Mouse (Mus musculus): Measurements from ENCODE around the gene Ift20. TPM values are rescaled to one million over a fixed set of nuclear protein-coding genes. Genes with fewer than 3 reads are reported as not detected.

Ift20 gene
- polyA plus RNA-seq, 1 experiment from 2014 or later, result 154 TPM

DNA sequence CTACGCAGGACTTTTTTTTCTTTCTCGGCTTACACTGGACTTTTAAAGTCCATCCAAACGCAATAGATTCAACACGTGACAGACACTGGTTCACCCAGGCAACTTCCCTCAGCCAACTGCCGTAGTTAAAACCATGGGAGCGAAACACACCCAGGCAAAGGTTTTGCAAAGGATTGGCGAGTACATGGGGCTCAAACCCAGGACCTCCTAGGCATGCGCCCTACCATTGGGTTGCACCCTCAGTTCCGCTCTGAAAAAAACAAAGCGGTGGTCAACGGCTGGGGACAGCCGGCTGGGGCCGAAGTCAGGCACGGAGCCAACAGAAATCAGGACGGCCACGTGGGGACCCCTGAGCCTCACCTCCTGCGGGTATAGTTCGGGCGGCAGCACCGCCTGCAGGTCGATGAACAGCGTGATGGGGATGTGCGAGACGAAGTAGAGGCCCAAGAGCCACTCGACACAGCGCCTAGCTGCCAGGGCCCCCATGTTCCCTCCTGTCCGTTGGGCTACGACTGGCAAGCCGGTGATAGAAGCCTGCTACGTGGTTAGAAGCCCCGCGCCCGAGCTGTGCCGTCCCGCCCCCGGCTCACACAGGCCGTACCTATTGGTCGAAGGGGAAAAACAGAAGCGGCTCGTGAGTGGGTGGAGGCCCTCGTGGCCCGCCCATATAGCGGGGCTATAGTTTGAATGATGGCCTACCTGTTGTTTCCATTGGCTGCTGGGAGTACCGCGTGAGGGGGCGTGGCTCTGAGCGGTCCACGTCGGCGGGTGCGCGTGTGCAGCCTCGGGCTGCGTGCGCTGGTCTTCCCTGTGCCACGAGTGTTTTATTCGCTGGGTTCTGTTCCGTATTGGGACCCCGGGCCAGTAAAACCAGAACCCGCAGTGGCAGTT is 14.3 kb downstream of the Ift20 start, which contains the start of gene Tmem97:
Gene Tmem97 (minus strand): TSS at position 610 of the 891 bp plus-strand sequence.
- ATAC-seq (ENCODE audit: low read depth), result peak; percentile 100
- peaks cover 25% of the 10 kb centered on the region for H3K4me1 ChIP-seq (replicated peaks; ENCODE audit: control insufficient read depth, insufficient read depth, low read length)
- H3K9ac ChIP-seq (ENCODE audit: low read length), result peak within 1 kb of the TSS; percentile 80
- H3K36me3 ChIP-seq (ENCODE audit: control insufficient read depth, insufficient read depth, low read length), result peaks cover 2% of the 10 kb centered on the region; the same call in 1 of the 2 replicates
- peak within 1 kb of the TSS; percentile 81 for H3K27ac ChIP-seq (ENCODE audit: low read length)
- peak within 1 kb of the TSS; percentile 79 for H3K4me3 ChIP-seq (ENCODE audit: low read length)
- no peaks in the 10 kb centered on the region for H3K9me3 ChIP-seq (ENCODE audit: control insufficient read depth, low read length)
- peak within 1 kb of the TSS; percentile 93 for H3K4me2 ChIP-seq (ENCODE audit: low read depth, low read length)
- WGBS, result under 1% methylated on average over 59 of the region's 60 CpGs
- no peaks in the 10 kb centered on the region for H3K27me3 ChIP-seq (ENCODE audit: control insufficient read depth, insufficient read depth, low read depth, low read length)

DNA sequence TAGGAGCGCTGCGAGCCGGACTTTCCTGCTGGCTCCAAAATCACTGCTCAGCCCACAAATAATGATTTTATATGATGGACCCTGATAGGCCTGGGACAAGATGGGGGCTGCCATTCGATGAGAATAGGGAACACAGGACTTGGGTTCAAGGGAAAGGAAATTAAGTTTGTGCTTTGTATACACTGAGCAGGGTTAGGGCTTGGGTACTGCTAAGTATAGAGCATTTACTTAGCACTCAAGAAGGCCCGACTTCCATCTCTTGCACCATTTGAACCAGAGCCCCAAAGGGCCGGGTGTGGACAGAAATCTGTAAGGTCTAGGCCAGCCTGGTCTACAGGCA is 14.9 kb downstream of the Ift20 start:
- Histone ChIP-seq H3K9me3 (ENCODE audit: control insufficient read depth, low read length) (no peaks in the 10 kb centered on the region), H3K4me1 (replicated peaks; ENCODE audit: control insufficient read depth, insufficient read depth, low read length) (peaks cover 25% of the 10 kb centered on the region), H3K4me3 (ENCODE audit: low read length) (peak overlapping the region; percentile 79), H3K9ac (ENCODE audit: low read length) (peak overlapping the region; percentile 72), H3K27me3 (ENCODE audit: control insufficient read depth, insufficient read depth, low read depth, low read length) (no peaks in the 10 kb centered on the region), H3K36me3 (ENCODE audit: control insufficient read depth, insufficient read depth, low read length) (no peaks in the 10 kb centered on the region), H3K27ac (ENCODE audit: low read length) (peak overlapping the region; percentile 69), H3K4me2 (ENCODE audit: low read depth, low read length) (peak overlapping the region; percentile 93)
- 32% methylated on average over 6 of the region's 6 CpGs for WGBS
- peak; percentile 22 for ATAC-seq (ENCODE audit: low read depth)

DNA sequence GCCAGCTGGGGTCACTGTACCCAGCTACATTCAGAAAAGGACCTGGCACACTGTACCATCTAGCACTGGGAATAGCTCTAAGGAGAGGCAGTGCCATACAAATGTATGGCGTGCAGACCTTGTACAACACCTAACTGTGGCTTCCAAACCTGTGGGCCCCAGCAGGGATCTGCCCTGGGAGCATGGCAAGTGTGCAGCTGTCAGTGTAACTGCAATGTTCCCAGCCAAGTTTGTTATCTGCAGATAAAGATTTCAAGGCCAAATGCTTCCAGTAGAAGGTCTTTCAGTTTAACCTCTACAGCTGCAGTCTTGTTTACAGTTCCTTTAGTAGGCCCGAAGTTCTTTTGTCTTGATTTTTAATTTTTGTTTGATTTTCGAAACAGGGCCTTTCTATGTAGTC is 19.5 kb downstream of the Ift20 start:
- Histone ChIP-seq H3K4me3 (ENCODE audit: low read length) (no peak overlapping the region), H3K27ac (ENCODE audit: low read length) (no peak overlapping the region), H3K9me3 (ENCODE audit: control insufficient read depth, low read length) (no peaks in the 10 kb centered on the region), H3K27me3 (ENCODE audit: control insufficient read depth, insufficient read depth, low read depth, low read length) (no peaks in the 10 kb centered on the region), H3K9ac (ENCODE audit: low read length) (no peak overlapping the region), H3K4me2 (ENCODE audit: low read depth, low read length) (no peak overlapping the region), H3K4me1 (replicated peaks; ENCODE audit: control insufficient read depth, insufficient read depth, low read length) (0 out of 2 replicates have a peak, but pooled peaks cover 3% of the 10 kb centered on the region), H3K36me3 (ENCODE audit: control insufficient read depth, insufficient read depth, low read length) (no peaks in the 10 kb centered on the region)
- WGBS, result 58% methylated on average over 3 of the region's 3 CpGs
- ATAC-seq (ENCODE audit: low read depth), result no peak

DNA sequence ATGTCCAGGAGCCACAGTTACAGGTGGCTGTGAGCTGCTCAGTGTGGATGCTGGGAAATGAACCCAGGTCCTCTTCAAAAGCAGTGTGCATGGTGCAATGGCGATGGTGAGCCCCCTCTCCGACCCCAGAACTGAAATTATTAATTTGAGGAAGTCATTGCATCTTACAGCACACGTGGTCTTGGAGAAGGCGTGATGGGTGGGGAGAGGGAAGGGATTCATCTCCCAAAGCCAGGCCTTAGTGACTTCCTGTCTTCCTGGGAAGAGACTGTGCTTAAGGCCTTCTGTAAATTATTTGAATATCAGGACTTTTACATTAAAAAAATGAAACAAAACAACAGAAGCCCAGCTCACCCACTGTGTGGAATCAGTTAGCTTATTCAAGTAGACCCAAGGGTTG is 19.9 kb downstream of the Ift20 start:
- H3K4me2 ChIP-seq (ENCODE audit: low read depth, low read length), result no peak overlapping the region
- WGBS, result 59% methylated on average over 4 of the region's 4 CpGs
- no peak for ATAC-seq (ENCODE audit: low read depth)
- no peak overlapping the region for H3K4me3 ChIP-seq (ENCODE audit: low read length)
- 0 out of 2 replicates have a peak, but pooled peaks cover 1% of the 10 kb centered on the region for H3K4me1 ChIP-seq (replicated peaks; ENCODE audit: control insufficient read depth, insufficient read depth, low read length)
- H3K9me3 ChIP-seq (ENCODE audit: control insufficient read depth, low read length), result no peaks in the 10 kb centered on the region
- no peak overlapping the region for H3K27ac ChIP-seq (ENCODE audit: low read length)
- no peaks in the 10 kb centered on the region for H3K27me3 ChIP-seq (ENCODE audit: control insufficient read depth, insufficient read depth, low read depth, low read length)
- H3K36me3 ChIP-seq (ENCODE audit: control insufficient read depth, insufficient read depth, low read length), result no peaks in the 10 kb centered on the region
- no peak overlapping the region for H3K9ac ChIP-seq (ENCODE audit: low read length)

DNA sequence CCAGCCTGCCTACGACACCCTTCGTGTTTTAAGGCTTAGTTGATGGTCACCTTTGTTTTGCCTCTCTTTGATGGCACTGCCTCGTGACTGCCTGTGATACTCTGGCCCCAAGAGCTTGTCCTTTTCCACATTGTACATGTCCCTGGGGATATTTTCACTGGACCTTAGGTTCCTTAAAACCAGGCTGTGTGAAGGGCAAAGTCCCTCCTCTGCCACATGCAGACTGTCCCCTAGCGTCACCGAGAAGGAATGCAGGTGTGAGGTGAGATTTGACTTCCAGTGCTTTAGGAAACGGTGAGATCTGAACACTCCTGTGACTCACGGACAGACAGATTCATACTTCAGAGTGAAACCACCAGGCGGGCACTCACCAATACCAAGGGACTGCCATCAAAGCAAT is 21.1 kb downstream of the Ift20 start:
- H3K27me3 ChIP-seq (ENCODE audit: control insufficient read depth, insufficient read depth, low read depth, low read length), result no peaks in the 10 kb centered on the region
- no peaks in the 10 kb centered on the region for H3K36me3 ChIP-seq (ENCODE audit: control insufficient read depth, insufficient read depth, low read length)
- H3K4me3 ChIP-seq (ENCODE audit: low read length), result no peak overlapping the region
- no peaks in the 10 kb centered on the region for H3K4me1 ChIP-seq (replicated peaks; ENCODE audit: control insufficient read depth, insufficient read depth, low read length)
- no peak overlapping the region for H3K4me2 ChIP-seq (ENCODE audit: low read depth, low read length)
- 51% methylated on average over 8 of the region's 8 CpGs for WGBS
- no peak for ATAC-seq (ENCODE audit: low read depth)
- no peaks in the 10 kb centered on the region for H3K9me3 ChIP-seq (ENCODE audit: control insufficient read depth, low read length)
- H3K9ac ChIP-seq (ENCODE audit: low read length), result no peak overlapping the region
- no peak overlapping the region for H3K27ac ChIP-seq (ENCODE audit: low read length)

GRCm38 (mm10) chr11:78560447-78560846 is 24.3 kb downstream of the Ift20 start:
- ATAC-seq (ENCODE audit: low read depth), result peak; percentile 76
- Histone ChIP-seq H3K9me3 (ENCODE audit: control insufficient read depth, low read length) (no peaks in the 10 kb centered on the region), H3K4me1 (replicated peaks; ENCODE audit: control insufficient read depth, insufficient read depth, low read length) (no peaks in the 10 kb centered on the region), H3K27me3 (ENCODE audit: control insufficient read depth, insufficient read depth, low read depth, low read length) (no peaks in the 10 kb centered on the region), H3K27ac (ENCODE audit: low read length) (no peak overlapping the region), H3K4me2 (ENCODE audit: low read depth, low read length) (no peak overlapping the region), H3K36me3 (ENCODE audit: control insufficient read depth, insufficient read depth, low read length) (no peaks in the 10 kb centered on the region), H3K9ac (ENCODE audit: low read length) (no peak overlapping the region), H3K4me3 (ENCODE audit: low read length) (no peak overlapping the region)
- 14% methylated on average over 4 of the region's 4 CpGs for WGBS

- H3K27me3 ChIP-seq (ENCODE audit: control insufficient read depth, insufficient read depth, low read depth, low read length), result no peaks in the 10 kb centered on the region
- H3K36me3 ChIP-seq (ENCODE audit: control insufficient read depth, insufficient read depth, low read length), result peaks cover 2% of the 10 kb centered on the region
- peak overlapping the region; percentile 85 for H3K27ac ChIP-seq (ENCODE audit: low read length)
- no peaks in the 10 kb centered on the region for H3K9me3 ChIP-seq (ENCODE audit: control insufficient read depth, low read length)
- peak; percentile 97 for ATAC-seq (ENCODE audit: low read depth)
- peaks cover 3% of the 10 kb centered on the region; the same call in 1 of the 2 replicates for H3K4me1 ChIP-seq (replicated peaks; ENCODE audit: control insufficient read depth, insufficient read depth, low read length)
- H3K4me3 ChIP-seq (ENCODE audit: low read length), result no peak overlapping the region
- 31% methylated on average over 6 of the region's 6 CpGs for WGBS
- H3K4me2 ChIP-seq (ENCODE audit: low read depth, low read length), result no peak overlapping the region
- H3K9ac ChIP-seq (ENCODE audit: low read length), result no peak overlapping the region
Observed at GRCm38 (mm10) chr11:78566775-78567174, 30.6 kb downstream of the Ift20 start.

GRCm38 (mm10) chr11:78567614-78568013 is 31.5 kb downstream of the Ift20 start:
- peaks cover 3% of the 10 kb centered on the region; the same call in 1 of the 2 replicates for H3K4me1 ChIP-seq (replicated peaks; ENCODE audit: control insufficient read depth, insufficient read depth, low read length)
- WGBS, result 73% methylated on average over 6 of the region's 6 CpGs

GRCm38 (mm10) chr11:78568827-78569226 is 32.7 kb downstream of the Ift20 start:
- no peak overlapping the region for H3K4me3 ChIP-seq (ENCODE audit: low read length)
- no peaks in the 10 kb centered on the region for H3K9me3 ChIP-seq (ENCODE audit: control insufficient read depth, low read length)
- ATAC-seq (ENCODE audit: low read depth), result no peak
- H3K27ac ChIP-seq (ENCODE audit: low read length), result no peak overlapping the region
- WGBS, result 83% methylated on average over 10 of the region's 10 CpGs
- peaks cover 5% of the 10 kb centered on the region for H3K36me3 ChIP-seq (ENCODE audit: control insufficient read depth, insufficient read depth, low read length)
- H3K4me1 ChIP-seq (replicated peaks; ENCODE audit: control insufficient read depth, insufficient read depth, low read length), result peaks cover 3% of the 10 kb centered on the region; the same call in 1 of the 2 replicates
- no peaks in the 10 kb centered on the region for H3K27me3 ChIP-seq (ENCODE audit: control insufficient read depth, insufficient read depth, low read depth, low read length)
- H3K4me2 ChIP-seq (ENCODE audit: low read depth, low read length), result no peak overlapping the region
- H3K9ac ChIP-seq (ENCODE audit: low read length), result no peak overlapping the region

More at GRCm38 (mm10) chr11:78567614-78568013, 31.5 kb downstream of the Ift20 start:
- no peak for ATAC-seq (ENCODE audit: low read depth)
- H3K4me2 ChIP-seq (ENCODE audit: low read depth, low read length), result no peak overlapping the region
- H3K9me3 ChIP-seq (ENCODE audit: control insufficient read depth, low read length), result no peaks in the 10 kb centered on the region
- no peak overlapping the region for H3K9ac ChIP-seq (ENCODE audit: low read length)
- H3K4me3 ChIP-seq (ENCODE audit: low read length), result no peak overlapping the region
- H3K27ac ChIP-seq (ENCODE audit: low read length), result no peak overlapping the region
- H3K27me3 ChIP-seq (ENCODE audit: control insufficient read depth, insufficient read depth, low read depth, low read length), result no peaks in the 10 kb centered on the region
- peaks cover 2% of the 10 kb centered on the region for H3K36me3 ChIP-seq (ENCODE audit: control insufficient read depth, insufficient read depth, low read length)
